8 mouse cellular contexts compared by ENCODE assay signal in the genomic region with DNA sequence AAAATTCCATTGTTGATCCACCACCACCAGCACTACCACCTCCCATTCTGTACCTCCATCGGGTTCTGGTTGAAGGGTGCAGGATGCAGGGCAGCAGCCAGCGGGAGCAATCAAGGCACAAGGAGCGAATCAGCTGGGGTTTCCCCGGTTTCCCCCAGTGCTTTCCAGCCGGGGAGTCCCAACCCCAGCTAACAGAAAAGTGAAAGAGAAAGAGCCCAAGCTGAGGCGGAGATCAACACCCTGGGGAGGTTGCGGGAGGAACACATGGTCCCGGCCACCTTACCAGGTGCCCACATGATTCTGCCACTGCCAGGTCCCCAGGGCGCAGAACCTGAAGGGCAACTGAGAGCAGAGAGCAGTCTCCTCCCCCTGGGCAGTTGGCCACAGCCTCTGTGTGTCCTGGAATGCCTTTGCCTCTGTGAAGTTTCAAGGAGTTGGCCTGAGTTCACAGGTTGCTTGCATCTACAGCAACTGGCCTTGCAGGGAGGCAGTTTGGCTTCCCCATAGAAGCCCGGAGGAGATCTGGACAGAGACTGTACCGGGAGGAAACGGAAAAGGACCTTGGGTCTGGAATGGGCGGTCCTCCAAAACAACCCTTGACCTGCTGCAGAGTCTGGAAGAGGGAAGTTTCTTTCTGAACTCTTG. TPM values are rescaled to one million over a fixed set of nuclear protein-coding genes. Genes with fewer than 3 reads are reported as not detected.
DNase-seq lines count a peak whose midpoint lies in the region; ATAC-seq and TF ChIP-seq lines count a peak whose summit lies in the region.

TSS of gene Il15 (minus strand) at position 537 of the 645 bp plus-strand sequence.

- peak within 1 kb of the TSS; percentile 82 for H3K27ac ChIP-seq in CH12.LX (ENCODE audit: insufficient read depth, low read depth)
- H3K27ac ChIP-seq in heart, postnatal 0 days (ENCODE audit: low read depth), result peak within 1 kb of the TSS; percentile 80

- in situ Hi-C loops in CH12.LX (cut with MboI; ENCODE audit: low pct_ligation_motif_present, low pct_unique_long_range_greater_than_20kb, low sequenced_read_pairs), result no loop called here

- ATAC-seq in heart, postnatal 0 days (ENCODE audit: insufficient read depth, low read depth), result peak; percentile 71

- H3K27me3 ChIP-seq in CH12.LX (replicated peaks), result peaks cover 4% of the 10 kb centered on the region
- no peaks in the 10 kb centered on the region for H3K27me3 ChIP-seq in heart, postnatal 0 days (ENCODE audit: control insufficient read depth, insufficient read depth, low read length)

- H3K79me2 ChIP-seq in CH12.LX (replicated peaks; ENCODE audit: control insufficient read depth, extremely low read depth, insufficient read depth, poor library complexity, severe bottlenecking), result 0 out of 2 replicates have a peak, but pooled peaks cover 3% of the 10 kb centered on the region

- peaks cover 13 to 50% of the 10 kb centered on the region in 2 experiments for H3K4me1 ChIP-seq in CH12.LX (ENCODE audit: control insufficient read depth in 1 of 2, insufficient read depth in 2 of 2)
- H3K4me1 ChIP-seq in heart, postnatal 0 days (ENCODE audit: control insufficient read depth, insufficient read depth), result peaks cover 5% of the 10 kb centered on the region; the same call in 1 of the 2 replicates

- dilution Hi-C loops in CH12.LX (cut with MboI; ENCODE audit: extremely low pct_ligation_motif_present, extremely low pct_unique_long_range_greater_than_20kb, low sequenced_read_pairs), result no loop called here

- H3K4me2 ChIP-seq in CH12.LX (ENCODE audit: insufficient read depth, low read depth, poor library complexity, severe bottlenecking), result peak within 1 kb of the TSS; percentile 67
- peak within 1 kb of the TSS; percentile 76 for H3K4me2 ChIP-seq in heart, postnatal 0 days (ENCODE audit: low read depth, low read length)

- no peaks in the 10 kb centered on the region for H3K36me3 ChIP-seq in CH12.LX (replicated peaks in 1 of 2; ENCODE audit: control insufficient read depth in 1 of 2, insufficient read depth in 1 of 2, low read length in 1 of 2)
- H3K36me3 ChIP-seq in heart, postnatal 0 days (replicated peaks; ENCODE audit: control insufficient read depth, insufficient read depth, low read length), result no peaks in the 10 kb centered on the region

- WGBS in heart, postnatal 0 days, result 1% methylated on average over 13 of the region's 13 CpGs

- H3K9ac ChIP-seq in CH12.LX (ENCODE audit: insufficient read depth, low read depth), result peak within 1 kb of the TSS; percentile 68
- H3K9ac ChIP-seq in heart, postnatal 0 days (replicated peaks; ENCODE audit: low read depth, low read length), result peak within 1 kb of the TSS; percentile 65

- DNase-seq in CH12.LX (ENCODE audit: extremely low read depth), result peak; percentile 82
- peak; percentile 89 for DNase-seq in adrenal gland, adult 2 months
- peak; percentile 84 for DNase-seq in fat pad, adult 2 months (ENCODE audit: extremely low read depth, low read depth, low spot score)
- DNase-seq in heart, postnatal 0 days (ENCODE audit: low spot score), result peak; percentile 76
- peak; percentile 92 for DNase-seq in kidney, postnatal 14 days
- peak; percentile 90 for DNase-seq in lung, postnatal 36 days
- peak; percentile 33 for DNase-seq in retina, embryonic 14.5 days (ENCODE audit: low spot score)
- DNase-seq in layer of hippocampus, adult 18-20 months (ENCODE audit: low spot score in 2 of 2), result no peak

- TF ChIP-seq RAD21 in CH12.LX (IDR thresholded peaks at IDR 0.05; ENCODE audit: low read depth, low read length), result peak; percentile 10

- H3K4me3 ChIP-seq in CH12.LX (replicated peaks in 1 of 3; ENCODE audit: low read depth in 2 of 3, low read length in 2 of 3, poor library complexity in 1 of 3), result peak within 1 kb of the TSS; percentile 57 to 77 (median 67)
- H3K4me3 ChIP-seq in heart, postnatal 0 days (ENCODE audit: low read depth, low read length), result peak within 1 kb of the TSS; percentile 57

- peak; percentile 50; the same call in 1 of the 2 replicates for TF ChIP-seq POLR2A in CH12.LX (IDR thresholded peaks at IDR 0.05; ENCODE audit: low read depth, low read length)

- no peak for TF ChIP-seq CTCF in CH12.LX (conservative IDR thresholded peaks at IDR 0.05 in 1 of 2, IDR thresholded peaks at IDR 0.05 in 1 of 2; ENCODE audit: low read depth in 2 of 2, low read length in 2 of 2)
- no peak for TF ChIP-seq CTCF in heart, postnatal 0 days (IDR thresholded peaks at IDR 0.05; ENCODE audit: low read depth)

- peak; percentile 92 for TF ChIP-seq EP300 in CH12.LX (IDR thresholded peaks at IDR 0.05; ENCODE audit: low read length)
- TF ChIP-seq EP300 in heart, postnatal 0 days (IDR thresholded peaks at IDR 0.05; ENCODE audit: low read depth), result no peak

- H3K9me3 ChIP-seq in CH12.LX (replicated peaks; ENCODE audit: low read length), result no peaks in the 10 kb centered on the region
- no peaks in the 10 kb centered on the region for H3K9me3 ChIP-seq in heart, postnatal 0 days (replicated peaks; ENCODE audit: control insufficient read depth, low read length)

TF ChIP-seq in CH12.LX, 34 proteins besides CTCF, POLR2A, EP300 and RAD21:
- peak; percentile 99 for TF ChIP-seq ETS1 (conservative IDR thresholded peaks at IDR 0.05; ENCODE audit: low read depth, low read length)
- no peak for TF ChIP-seq ZKSCAN1 (IDR thresholded peaks at IDR 0.05; ENCODE audit: borderline replicate concordance, low read depth, low read length)
- no peak; the same call in 1 of the 2 replicates for TF ChIP-seq HCFC1 (IDR thresholded peaks at IDR 0.05; ENCODE audit: low read depth, low read length)
- TF ChIP-seq POLR2AphosphoS2 (IDR thresholded peaks at IDR 0.05; ENCODE audit: low read depth, low read length), result no peak; the same call in 1 of the 2 replicates
- TF ChIP-seq ZMIZ1 (IDR thresholded peaks at IDR 0.05; ENCODE audit: low read depth, low read length), result 0 out of 2 replicates have a peak, but pooled peaks have one; percentile 53
- 0 out of 2 replicates have a peak, but pooled peaks have one; percentile 68 for TF ChIP-seq KAT2A (IDR thresholded peaks at IDR 0.05; ENCODE audit: insufficient replicate concordance, low read length)
- TF ChIP-seq MEF2A (IDR thresholded peaks at IDR 0.05; ENCODE audit: borderline replicate concordance, low read depth, low read length), result peak; percentile 92
- peak; percentile 62; the same call in 1 of the 2 replicates for TF ChIP-seq TBP (conservative IDR thresholded peaks at IDR 0.05; ENCODE audit: low read depth, low read length)
- peak; percentile 94 for TF ChIP-seq SIN3A (IDR thresholded peaks at IDR 0.05; ENCODE audit: low read length)
- TF ChIP-seq CHD1 (IDR thresholded peaks at IDR 0.05; ENCODE audit: low read depth, low read length), result no peak
- peak; percentile 67 for TF ChIP-seq ZNF384 (IDR thresholded peaks at IDR 0.05; ENCODE audit: low read depth, low read length)
- peak; percentile 85; the same call in 1 of the 2 replicates for TF ChIP-seq RCOR1 (conservative IDR thresholded peaks at IDR 0.05; ENCODE audit: low read depth, low read length)
- peak; percentile 76 for TF ChIP-seq CHD2 (IDR thresholded peaks at IDR 0.05; ENCODE audit: low read length)
- TF ChIP-seq MAX (IDR thresholded peaks at IDR 0.05; ENCODE audit: low read length), result peak; percentile 95
- TF ChIP-seq NRF1 (IDR thresholded peaks at IDR 0.05; ENCODE audit: low read depth, low read length), result peak; percentile 53
- peak; percentile 41 for TF ChIP-seq USF1 (IDR thresholded peaks at IDR 0.05; ENCODE audit: low read depth, low read length)
- 0 out of 2 replicates have a peak, but pooled peaks have one; percentile 41 for TF ChIP-seq MAFK (IDR thresholded peaks at IDR 0.05; ENCODE audit: insufficient replicate concordance, low read length)
- TF ChIP-seq USF2 (conservative IDR thresholded peaks at IDR 0.05; ENCODE audit: low read depth, low read length), result no peak; the same call in 1 of the 2 replicates
- no peak; the same call in 1 of the 2 replicates for TF ChIP-seq SMC3 (IDR thresholded peaks at IDR 0.05; ENCODE audit: low read depth, low read length)
- TF ChIP-seq MXI1 (IDR thresholded peaks at IDR 0.05; ENCODE audit: low read depth, low read length), result peak; percentile 95
- peak; percentile 91 for TF ChIP-seq MYC (IDR thresholded peaks at IDR 0.05; ENCODE audit: low read depth, low read length)
- TF ChIP-seq JUND (conservative IDR thresholded peaks at IDR 0.05; ENCODE audit: low read depth, low read length), result 0 out of 2 replicates have a peak, but pooled peaks have one; percentile 50
- no peak for TF ChIP-seq ZC3H11A (IDR thresholded peaks at IDR 0.05; ENCODE audit: low read depth, low read length)
- TF ChIP-seq TCF12 (IDR thresholded peaks at IDR 0.05; ENCODE audit: low read depth, low read length), result peak; percentile 98
- TF ChIP-seq IRF4 (IDR thresholded peaks at IDR 0.05; ENCODE audit: low read depth, low read length), result peak; percentile 88
- TF ChIP-seq NELFE (IDR thresholded peaks at IDR 0.05; ENCODE audit: low read depth, low read length), result peak; percentile 69
- TF ChIP-seq ELF1 (IDR thresholded peaks at IDR 0.05; ENCODE audit: low read depth, low read length), result peak; percentile 23; the same call in 1 of the 2 replicates
- TF ChIP-seq GABPA (IDR thresholded peaks at IDR 0.05; ENCODE audit: insufficient replicate concordance, low read depth, low read length), result no peak
- no peak for TF ChIP-seq E2F4 (IDR thresholded peaks at IDR 0.05; ENCODE audit: insufficient replicate concordance, low read depth, low read length)
- peak; percentile 83 for TF ChIP-seq BHLHE40 (IDR thresholded peaks at IDR 0.05; ENCODE audit: low read depth, low read length)
- TF ChIP-seq PAX5 (IDR thresholded peaks at IDR 0.05; ENCODE audit: low read length), result no peak
- TF ChIP-seq MAZ (IDR thresholded peaks at IDR 0.05; ENCODE audit: low read depth, low read length), result peak; percentile 83; the same call in 1 of the 2 replicates
- no peak for TF ChIP-seq UBTF (IDR thresholded peaks at IDR 0.05; ENCODE audit: low read depth, low read length)
- 0 out of 2 replicates have a peak, but pooled peaks have one; percentile 23 for TF ChIP-seq JUN (IDR thresholded peaks at IDR 0.05; ENCODE audit: insufficient read depth, low read depth, low read length)

RNA-seq across cellular contexts. Expression of gene Il15, which starts in this region (rescaled TPM):
- total RNA-seq in CH12.LX (2012; rRNA removed) (5.4 and 8.9 TPM in 2 replicates), CH12.LX (2014; rRNA removed) (3.0 and 4.0 TPM in 2 replicates)
- 2.2 and 3.2 TPM in 2 replicates for polyA plus RNA-seq in CH12.LX (2012; ENCODE audit: insufficient read length, low read depth)
- total RNA-seq in adrenal gland, adult 2 months (2021), result 10 to 100 TPM in 1 of 2 experiments, 1 to 10 TPM in 1; 8.9 to 14.7 TPM
- 6.3 and 9.4 TPM in 2 replicates for polyA plus RNA-seq in adrenal gland, adult 2 months (2012; rRNA removed)
- 18.7 and 26.4 TPM in 2 replicates for total RNA-seq in heart, postnatal 0 days (2014; rRNA removed; ENCODE audit: low replicate concordance)
- 17.7 and 22.7 TPM in 2 replicates for polyA plus RNA-seq in heart, postnatal 0 days (2015; fragmentation: Nextera tagmentation; extraction: Ambion mirVana)
- 1 to 10 TPM in 1 of 2 experiments, under 1 TPM in 1; 0.79 to 1.5 TPM for total RNA-seq in layer of hippocampus, adult 18-20 months (2021)

Comparison
In these comparisons a context has a peak if more than half of its experiments do, and no peak if none do; other contexts are left out.
1. DNase-seq: peak in CH12.LX (single experiment), adrenal gland, adult 2 months (single experiment), fat pad, adult 2 months (single experiment), heart, postnatal 0 days (single experiment), kidney, postnatal 14 days (single experiment), lung, postnatal 36 days (single experiment) and retina, embryonic 14.5 days (single experiment); none in layer of hippocampus, adult 18-20 months (0 of 2).